Mouse (Mus musculus): ENCODE data around the gene Asnsd1. TPM values are rescaled to one million over a fixed set of nuclear protein-coding genes. Genes with fewer than 3 reads are reported as not detected.
A peak's percentile ranks its signal among the peaks of the same experiment; 100 is the strongest.

Gene Asnsd1
- polyA plus RNA-seq, 1 experiment: 95.0 TPM

GRCm38 (mm10) chr1:53296581-53297383, 55.8 kb downstream of the Asnsd1 start, which contains the start of the genes Pms1, Ormdl1 and Gm28778:
TSS of gene Pms1 (minus strand) at chr1:53297018.
TSS of gene Ormdl1 (plus strand) at chr1:53297095.
TSS of gene Gm28778 (plus strand) at chr1:53297111.
- Histone ChIP-seq H3K4me1 (ENCODE audit: control insufficient read depth, insufficient read depth, low read length) (no peaks in the 10 kb centered on the region), H3K27ac (ENCODE audit: insufficient read depth, low read length) (peak within 1 kb of the TSS; percentile 12; the same call in 1 of the 2 replicates), H3K9me3 (replicated peaks; ENCODE audit: control insufficient read depth, insufficient read depth, low read length, poor library complexity, severe bottlenecking) (no peaks in the 10 kb centered on the region), H3K36me3 (ENCODE audit: control insufficient read depth, insufficient read depth, low read length, poor library complexity, severe bottlenecking) (peaks cover 6% of the 10 kb centered on the region), H3K9ac (ENCODE audit: low read depth, poor library complexity, severe bottlenecking) (peak within 1 kb of the TSS; percentile 29), H3K27me3 (ENCODE audit: control insufficient read depth, insufficient read depth, low read length, poor library complexity, severe bottlenecking) (no peaks in the 10 kb centered on the region), H3K4me3 (ENCODE audit: low read depth, low read length) (peak within 1 kb of the TSS; percentile 90)
- TF ChIP-seq POLR2A (IDR thresholded peaks at IDR 0.05; ENCODE audit: insufficient read depth, low read length) (peak; percentile 95), CTCF (IDR thresholded peaks at IDR 0.05; ENCODE audit: low read depth, low read length) (no peak)

Other genes starting within 250 kb of the Asnsd1 start
- 4.0 and 4.8 TPM in 2 replicates for gene 1700019A02Rik, start 165.1 kb downstream of the Asnsd1 start, polyA plus RNA-seq (2011; ENCODE audit: insufficient read depth, insufficient read length, low read depth, missing spikeins)
- gene Pms1, start 55.7 kb downstream of the Asnsd1 start, polyA plus RNA-seq (2011; ENCODE audit: insufficient read depth, insufficient read length, low read depth, missing spikeins): 26.7 and 27.9 TPM in 2 replicates
- 21.6 and 27.7 TPM in 2 replicates for gene Ormdl1, start 55.7 kb downstream of the Asnsd1 start, polyA plus RNA-seq (2011; ENCODE audit: insufficient read depth, insufficient read length, low read depth, missing spikeins)
- not detected in 2 replicates for gene Gm28778, start 55.6 kb downstream of the Asnsd1 start, polyA plus RNA-seq (2011; ENCODE audit: insufficient read depth, insufficient read length, low read depth, missing spikeins)
- 24.5 and 26.1 TPM in 2 replicates for gene Osgepl1, start 39.1 kb downstream of the Asnsd1 start, polyA plus RNA-seq (2011; ENCODE audit: insufficient read depth, insufficient read length, low read depth, missing spikeins)
- 38.6 and 48.5 TPM in 2 replicates for gene Asdurf, start 133 bp downstream of the Asnsd1 start, polyA plus RNA-seq (2011; ENCODE audit: insufficient read depth, insufficient read length, low read depth, missing spikeins)
- gene Gm28551, start 85 bp downstream of the Asnsd1 start, polyA plus RNA-seq (2011; ENCODE audit: insufficient read depth, insufficient read length, low read depth, missing spikeins): not detected in 2 replicates